Mouse (Mus musculus) skeletal muscle tissue, adult 2 months (tissue): Measurements from ENCODE around the gene Hist1h4f.
A peak's percentile ranks its signal among the peaks of the same experiment; 100 is the strongest.
"Not testable (repeated sequence)": the region's sequence is repeated elsewhere in the genome, so short reads cannot be mapped to it uniquely, and the experiment has no call there.

Experiments
- DNase-seq: peaks from one replicate; pipeline ENCODE4 v3.0.0-alpha.2; 2012; ENCODE audit warnings: low read depth, low spot score

Gene Hist1h4f

GRCm38 (mm10) chr13:23551146-23551834, at the start of gene Hist1h4f:
Gene Hist1h4f (minus strand): TSS chr13:23551648.
- DNase-seq: peak; percentile 80

DNA sequence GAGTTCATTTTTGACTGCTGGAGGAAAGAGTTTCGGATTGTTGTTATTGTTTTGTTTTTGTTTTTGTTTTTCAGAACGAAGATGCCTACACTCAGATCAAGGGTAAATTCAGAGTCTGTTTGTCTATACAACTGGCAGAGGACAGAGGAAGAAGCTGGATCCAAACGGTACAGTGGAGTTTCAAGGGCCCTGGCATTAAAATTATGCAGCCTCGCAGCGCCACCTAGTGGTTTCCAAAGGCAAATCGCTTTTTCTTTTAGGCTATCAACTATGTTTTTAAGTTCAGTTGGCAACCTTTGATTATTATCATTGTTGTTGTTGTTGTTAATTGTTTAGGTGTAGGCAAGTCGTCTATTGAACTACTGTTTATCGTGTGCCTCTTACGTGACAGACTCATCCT, 46.5 kb upstream of the Hist1h4f start:
- DNase-seq: peak; percentile 60

DNA sequence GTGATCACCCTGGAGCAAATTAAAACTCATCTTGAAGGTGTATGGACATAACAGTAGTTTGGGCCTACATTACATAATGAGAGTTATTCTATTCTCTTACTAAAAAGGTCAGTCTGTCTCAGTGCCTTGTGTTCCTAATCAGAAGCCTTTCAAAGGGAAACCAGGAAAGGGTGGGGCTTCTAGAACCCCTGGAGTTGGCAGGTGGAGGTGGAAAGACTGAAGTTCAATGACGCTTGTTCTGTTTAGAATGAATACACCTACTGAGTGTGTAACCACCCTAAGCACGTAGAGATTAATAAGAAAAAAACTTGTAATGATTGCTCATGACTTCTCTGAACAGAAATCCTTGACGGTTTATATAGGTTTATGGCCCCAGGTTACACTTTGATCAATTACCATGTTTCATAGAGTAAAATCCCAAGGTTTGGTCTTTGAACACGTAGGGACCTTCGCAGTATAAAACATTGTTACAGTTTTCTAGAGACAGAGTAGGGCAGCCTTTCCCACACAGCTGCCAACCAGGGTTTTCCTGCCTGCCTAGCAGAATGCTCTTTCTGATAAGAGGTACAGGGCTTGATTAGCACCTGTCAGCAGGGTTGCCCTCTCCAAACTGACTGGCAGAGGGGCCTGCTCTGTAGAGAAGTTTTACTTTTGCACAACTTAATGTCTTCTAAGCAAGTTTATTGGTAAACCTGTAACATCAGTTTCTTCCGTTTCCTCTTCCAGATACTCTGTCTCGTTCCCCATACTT, 44.3 kb upstream of the Hist1h4f start:
- no peak for DNase-seq

- no peak for DNase-seq
These were observed 43.7 kb upstream of the Hist1h4f start for GRCm38 (mm10) chr13:23595185-23595584.

GRCm38 (mm10) chr13:23593051-23593770, 41.8 kb upstream of the Hist1h4f start:
- DNase-seq: no peak

- DNase-seq: no peak
These were observed 41.2 kb upstream of the Hist1h4f start for GRCm38 (mm10) chr13:23592614-23593013.

- DNase-seq: not testable (repeated sequence)
These were observed 40.4 kb upstream of the Hist1h4f start for GRCm38 (mm10) chr13:23591886-23592285.

DNA sequence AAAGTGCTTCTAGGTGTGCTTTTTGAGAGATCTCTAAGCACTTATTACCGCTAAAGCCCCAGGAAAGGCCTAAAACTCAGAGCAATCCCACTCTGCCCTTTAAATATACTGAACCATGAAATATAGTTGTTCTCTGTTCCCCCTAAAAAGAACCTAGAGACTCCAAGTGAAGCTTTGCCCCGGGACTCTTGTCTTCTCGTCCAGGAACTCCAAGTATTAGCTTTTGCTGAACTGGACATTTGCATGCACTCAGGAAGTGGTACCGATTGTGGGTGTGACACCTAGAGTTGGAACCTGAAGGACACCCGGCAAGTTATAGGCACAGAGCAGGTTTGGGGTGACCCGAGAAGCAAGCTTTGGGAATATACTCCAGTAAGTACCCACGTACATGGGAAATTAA, 39.8 kb upstream of the Hist1h4f start:
- DNase-seq: no peak

GRCm38 (mm10) chr13:23586940-23587225, 35.4 kb upstream of the Hist1h4f start:
- DNase-seq: no peak

DNA sequence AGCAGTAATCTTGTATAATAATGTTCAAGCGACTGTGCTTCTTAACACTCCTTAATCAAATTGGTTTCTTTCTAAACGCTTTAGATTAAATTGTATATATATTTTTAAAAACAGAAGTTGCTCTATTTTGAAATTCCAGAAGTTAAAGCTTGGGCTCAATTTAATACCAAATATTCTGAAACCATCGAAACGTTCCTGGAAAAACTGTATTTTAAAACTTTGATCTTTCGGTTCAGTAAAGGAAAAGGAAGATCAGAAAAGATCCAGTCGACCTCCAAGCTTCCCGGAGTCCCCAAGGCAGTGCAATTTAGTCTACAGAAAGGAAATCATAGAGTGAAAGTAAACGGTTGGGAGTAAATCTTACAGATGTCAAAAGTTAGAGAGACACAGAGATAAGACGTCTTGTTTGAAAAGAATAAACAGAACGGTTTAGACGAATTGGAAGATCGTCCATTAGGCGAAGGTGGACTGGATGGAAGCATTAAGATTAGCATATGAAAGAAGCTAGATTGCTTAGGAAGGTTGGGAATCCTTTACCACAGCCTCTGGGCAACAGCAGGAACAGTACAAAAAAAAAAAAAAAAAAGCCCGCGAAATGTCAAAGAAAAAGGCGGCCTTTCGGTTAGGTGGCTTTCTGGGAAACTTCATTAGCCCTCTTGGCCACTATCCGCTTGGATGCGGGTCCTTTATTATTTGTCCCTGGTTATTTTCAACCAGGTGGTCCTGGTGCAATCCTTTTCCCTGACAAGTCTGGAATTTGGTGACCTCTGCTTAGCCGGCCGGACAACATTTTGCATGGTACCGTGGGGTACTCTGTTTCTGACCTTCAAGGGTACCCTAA, 34.9 kb upstream of the Hist1h4f start:
- DNase-seq: no peak

- peak; percentile 93 for DNase-seq
These were observed 34.1 kb upstream of the Hist1h4f start for GRCm38 (mm10) chr13:23585442-23586098.

GRCm38 (mm10) chr13:23585029-23585441, 33.6 kb upstream of the Hist1h4f start:
- DNase-seq: peak; percentile 52

DNA sequence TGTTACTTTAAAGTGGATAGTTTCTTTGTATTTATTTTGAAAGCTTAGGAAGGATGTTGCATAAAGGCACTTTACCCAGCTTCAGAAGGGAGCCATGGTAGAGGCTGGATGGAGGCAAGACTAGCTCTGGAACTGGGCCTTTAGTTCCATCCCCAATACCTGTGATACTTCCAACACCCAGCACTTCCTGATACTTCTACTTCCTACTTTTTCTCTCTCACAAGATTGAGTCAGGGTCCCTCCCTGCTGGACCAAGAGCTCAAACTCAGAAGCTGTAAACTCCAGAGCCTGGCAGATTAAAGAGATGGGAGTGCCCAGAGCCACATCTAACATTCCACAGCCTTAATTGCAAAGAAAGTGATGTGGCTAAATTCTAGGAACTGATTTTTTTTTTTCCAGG, 32.9 kb upstream of the Hist1h4f start:
- no peak for DNase-seq

GRCm38 (mm10) chr13:23583387-23584068, 32.1 kb upstream of the Hist1h4f start:
- no peak for DNase-seq

- DNase-seq: no peak
These were observed 31.0 kb upstream of the Hist1h4f start for GRCm38 (mm10) chr13:23582219-23583056.

GRCm38 (mm10) chr13:23581408-23582218, 30.2 kb upstream of the Hist1h4f start, which contains the start of gene Hist1h4d:
Gene Hist1h4d (plus strand): TSS chr13:23581598.
- DNase-seq: peak; percentile 96

DNA sequence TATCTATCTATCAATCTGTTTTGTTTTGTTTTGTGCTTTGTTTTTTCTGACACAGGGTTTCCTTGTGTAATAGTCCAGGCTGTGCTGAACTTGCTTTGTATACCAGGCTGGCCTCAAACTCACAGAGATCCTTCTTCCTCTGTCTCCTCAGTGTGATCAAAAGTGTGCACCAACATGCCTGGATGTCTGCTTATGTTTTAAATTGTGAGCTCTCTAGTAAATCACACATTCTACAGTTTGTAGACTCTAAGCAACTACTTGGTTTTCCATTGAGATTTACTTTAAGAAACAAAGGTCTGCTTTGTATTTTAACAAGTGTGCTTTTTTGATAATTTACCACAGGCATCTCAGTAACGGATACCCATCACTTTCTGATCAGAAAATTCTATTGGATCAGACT, 26.4 kb upstream of the Hist1h4f start:
- no peak for DNase-seq

- DNase-seq: no peak
These were observed 25.6 kb upstream of the Hist1h4f start for GRCm38 (mm10) chr13:23576906-23577639.
